Mouse (Mus musculus) naive thymus-derived CD4-positive, alpha-beta T cell, adult 5 months (primary cell): ENCODE results near the gene Gm45208. TPM values are rescaled to one million over a fixed set of nuclear protein-coding genes. Genes with fewer than 3 reads are reported as not detected.

Source experiments
- polyA plus RNA-seq: library from polyadenylated mRNA; unstranded; fragments of 100-300 nt; shearing (Covaris generic); gene quantifications from one replicate; pipeline ENCODE4 v1.2.1, GENCODE M21; 2017

Gene Gm45208
- not detected for polyA plus RNA-seq

GRCm38 (mm10) chrX:7721514-7722281 is at the start of gene Gm45208:
Gm45208 (plus strand) TSS chrX:7722245.

DNA sequence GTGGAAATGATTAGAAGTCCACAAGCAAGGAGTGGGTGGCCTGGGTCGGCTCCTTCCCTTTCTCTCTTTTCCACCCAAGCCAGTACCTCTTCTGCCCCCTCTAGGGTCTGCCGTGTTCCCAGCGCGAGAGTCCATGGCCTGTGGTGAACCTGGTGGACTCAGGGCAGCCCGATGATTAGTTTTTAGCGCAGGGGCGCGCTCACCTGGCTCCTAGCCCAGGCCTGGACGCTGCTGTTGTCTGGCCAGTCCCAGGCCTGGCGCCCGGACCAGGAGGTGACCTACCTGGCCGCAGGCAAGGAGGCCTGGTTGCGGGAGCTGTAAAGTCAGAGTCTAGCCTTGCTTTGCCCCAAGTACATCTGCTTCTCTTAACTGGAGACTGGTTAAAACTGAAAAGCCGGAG is 41.2 kb upstream of the Gm45208 start, which contains the start of gene Magix:
Magix (minus strand) TSS at position 388 of the 400 bp plus-strand sequence.

GRCm38 (mm10) chrX:7696954-7697381 is 25.1 kb upstream of the Gm45208 start, which contains the start of gene Gpkow:
Gpkow (plus strand) TSS chrX:7697131.

DNA sequence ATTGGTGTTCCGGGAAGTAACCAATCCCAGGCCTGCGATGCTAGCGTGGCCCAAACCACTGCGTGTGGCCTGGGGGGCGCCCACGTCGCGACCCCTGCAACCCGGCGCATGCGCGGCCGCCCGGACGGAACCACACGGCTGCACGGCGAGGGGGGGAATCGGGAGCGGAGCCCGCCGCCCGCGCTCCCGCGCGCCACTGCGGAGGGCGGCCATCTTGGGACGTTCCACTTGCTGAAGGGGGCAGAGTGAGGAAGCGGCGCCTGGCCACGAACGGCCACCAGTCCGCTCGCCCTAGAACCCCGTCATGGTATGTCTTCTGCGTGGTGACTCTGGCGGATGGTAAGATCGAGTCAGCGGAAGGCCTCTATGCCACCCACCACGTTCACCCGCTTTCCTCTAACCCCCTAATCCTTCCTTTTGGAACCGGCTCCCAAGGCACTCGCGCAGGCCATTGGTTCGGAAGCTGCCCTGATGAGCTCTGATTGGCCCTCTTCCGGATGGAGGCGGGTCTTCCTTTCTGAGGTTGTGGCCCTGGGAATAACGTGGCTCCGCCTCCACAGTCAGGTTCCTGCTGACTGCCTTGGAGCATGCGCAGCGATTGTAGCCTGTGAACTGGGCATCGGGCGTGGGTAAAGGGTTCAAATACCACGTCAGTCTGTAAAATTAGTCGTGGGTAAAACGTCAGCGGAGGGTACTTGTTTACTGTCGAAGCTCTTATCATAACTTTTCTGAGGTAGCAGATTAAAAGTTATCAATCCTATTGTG is 7.7 kb upstream of the Gm45208 start, which contains the start of gene Wdr45:
Wdr45 (plus strand) TSS at position 199 of the 765 bp plus-strand sequence.

DNA sequence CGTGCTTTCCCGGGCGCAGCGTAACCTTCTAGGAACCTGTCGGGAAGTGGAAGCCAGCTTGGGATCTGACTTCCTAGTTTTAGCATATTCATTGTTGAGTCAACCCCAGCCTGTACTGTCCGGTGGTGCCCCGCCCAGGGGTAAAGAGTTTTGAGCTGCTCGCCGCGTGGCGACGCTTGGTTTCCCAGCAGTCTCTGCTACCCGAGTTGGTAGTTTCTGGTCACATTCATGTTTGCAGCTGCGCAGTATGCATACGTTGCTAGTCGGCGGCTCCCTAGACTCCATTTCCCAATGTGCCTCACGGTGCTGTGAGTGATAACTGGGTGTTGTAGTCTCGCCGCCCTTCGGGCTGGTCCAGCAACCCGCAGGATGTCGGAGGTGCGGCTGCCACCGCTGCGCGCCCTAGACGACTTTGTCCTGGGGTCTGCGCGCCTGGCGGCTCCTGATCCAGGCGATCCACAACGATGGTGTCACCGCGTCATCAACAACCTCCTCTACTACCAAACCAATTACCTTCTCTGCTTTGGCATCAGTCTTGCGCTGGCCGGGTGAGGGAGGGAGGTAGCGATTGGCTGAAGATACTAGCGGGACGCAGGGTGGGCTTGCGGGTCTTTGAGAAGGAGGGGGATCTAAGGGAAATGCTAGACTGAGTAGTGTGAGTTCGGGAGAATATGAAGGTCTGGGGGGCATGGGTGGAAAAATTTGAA is 6.3 kb downstream of the Gm45208 start, which contains the start of gene Praf2:
Praf2 (plus strand) TSS at position 225 of the 707 bp plus-strand sequence.

GRCm38 (mm10) chrX:7750432-7751116 is 28.5 kb downstream of the Gm45208 start, which contains the start of gene Ccdc120:
Ccdc120 (minus strand) TSS chrX:7750905.

DNA sequence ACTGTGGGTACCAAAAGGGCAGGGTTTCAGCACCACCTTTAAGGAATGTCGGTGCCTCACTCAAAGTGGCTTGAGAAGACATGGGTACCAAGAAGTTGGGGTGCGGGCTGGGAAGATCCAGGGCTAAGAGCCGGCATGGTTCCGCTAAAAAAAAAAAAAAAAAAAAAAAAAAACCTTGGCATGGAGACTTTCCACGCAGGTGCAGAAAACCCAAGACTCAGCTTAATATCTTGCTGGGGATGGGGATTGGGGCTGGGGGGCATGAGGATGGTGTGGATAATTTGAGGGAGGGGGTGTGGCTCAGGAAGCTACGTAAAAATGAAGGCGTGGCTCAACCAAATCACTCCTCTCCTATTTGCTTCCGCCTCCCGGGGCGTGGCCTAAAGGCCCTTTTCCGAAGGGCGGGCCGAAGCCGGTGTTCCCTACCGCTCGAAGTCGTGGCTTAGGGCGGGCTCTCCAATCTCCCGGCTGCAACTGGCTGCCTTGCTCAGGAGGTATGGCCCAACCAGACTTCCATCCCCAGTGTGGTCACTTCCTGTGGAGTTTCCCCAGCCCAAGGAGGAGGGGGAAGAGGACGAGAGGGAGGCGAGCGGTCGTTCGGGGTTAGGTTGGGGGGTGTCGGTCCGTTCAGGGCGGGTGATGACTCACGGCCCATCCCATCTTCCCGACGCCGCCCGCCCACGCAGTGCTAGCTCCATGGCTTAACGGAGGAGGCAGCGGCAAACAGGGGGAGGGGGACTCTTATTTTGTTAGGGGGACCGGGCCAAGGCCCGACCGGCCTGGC is 40.3 kb downstream of the Gm45208 start, which contains the start of gene Tfe3:
Tfe3 (plus strand) TSS at position 424 of the 784 bp plus-strand sequence.

Other genes starting within 250 kb of the Gm45208 start
- gene Foxp3, start 148.6 kb upstream of the Gm45208 start, polyA plus RNA-seq: 26.0 TPM
- gene Ppp1r3f, start 148.0 kb upstream of the Gm45208 start, polyA plus RNA-seq: 8.8 TPM
- gene Ccdc22, start 116.7 kb upstream of the Gm45208 start, polyA plus RNA-seq: 42.1 TPM
- gene Cacna1f, start 115.2 kb upstream of the Gm45208 start, polyA plus RNA-seq: not detected
- gene Syp, start 83.8 kb upstream of the Gm45208 start, polyA plus RNA-seq: 0.80 TPM
- 45.5 TPM for gene Prickle3, start 65.0 kb upstream of the Gm45208 start, polyA plus RNA-seq
- gene Plp2, start 50.9 kb upstream of the Gm45208 start, polyA plus RNA-seq: 35.6 TPM
- not detected for gene Magix, start 41.0 kb upstream of the Gm45208 start, polyA plus RNA-seq
- gene Gpkow, start 25.1 kb upstream of the Gm45208 start, polyA plus RNA-seq: 81.8 TPM
- gene Wdr45, start 7.9 kb upstream of the Gm45208 start, polyA plus RNA-seq: 172 TPM
- 19.5 TPM for gene Praf2, start 6.2 kb downstream of the Gm45208 start, polyA plus RNA-seq
- not detected for gene Ccdc120, start 28.7 kb downstream of the Gm45208 start, polyA plus RNA-seq
- gene Tfe3, start 40.3 kb downstream of the Gm45208 start, polyA plus RNA-seq: 42.5 TPM
- 145 TPM for gene Gripap1, start 67.5 kb downstream of the Gm45208 start, polyA plus RNA-seq
- gene Kcnd1, start 100.0 kb downstream of the Gm45208 start, polyA plus RNA-seq: 0.26 TPM
- 239 TPM for gene Otud5, start 119.1 kb downstream of the Gm45208 start, polyA plus RNA-seq
- gene Pim2, start 156.0 kb downstream of the Gm45208 start, polyA plus RNA-seq: 165 TPM
- 35.6 TPM for gene Slc35a2, start 161.8 kb downstream of the Gm45208 start, polyA plus RNA-seq
- 191 TPM for gene Pqbp1, start 177.0 kb downstream of the Gm45208 start, polyA plus RNA-seq
- gene Timm17b, start 177.1 kb downstream of the Gm45208 start, polyA plus RNA-seq: 88.6 TPM
- not detected for gene Gm10491, start 185.6 kb downstream of the Gm45208 start, polyA plus RNA-seq
- gene Gm10490, start 187.3 kb downstream of the Gm45208 start, polyA plus RNA-seq: not detected
- gene Pcsk1n, start 197.6 kb downstream of the Gm45208 start, polyA plus RNA-seq: not detected
- not detected for gene Eras, start 206.4 kb downstream of the Gm45208 start, polyA plus RNA-seq
- 11.6 TPM for gene Hdac6, start 225.6 kb downstream of the Gm45208 start, polyA plus RNA-seq